Mouse (Mus musculus) hindbrain, embryonic 14.5 days (tissue): ENCODE measurements around the gene Ikzf2. TPM values are rescaled to one million over a fixed set of nuclear protein-coding genes. Genes with fewer than 3 reads are reported as not detected.

Experiments used
- ATAC-seq: fragments of 200-750 bp; cut with Nextera tagmentation; 2 replicates; pipeline ENCODE4 v1.8.0; 2017; ENCODE audit warnings: moderate number of reproducible peaks, mild to moderate bottlenecking, moderate TSS enrichment, moderate library complexity; ENCODE audit not compliant: low FRiP score
- DNase-seq: peaks from one replicate; pipeline ENCODE4 v3.0.0-alpha.2; 2015; ENCODE audit warnings: low spot score
- H3K27ac ChIP-seq: fragments of 300-500 bp; sonication (generic); 2 replicates; pipeline ENCODE4 v1.5.1; 2014; ENCODE audit warnings: mild to moderate bottlenecking, moderate library complexity
- H3K27me3 ChIP-seq: fragments of 300-500 bp; sonication (generic); 2 replicates; pipeline ENCODE4 v1.6.1; 2014; ENCODE audit warnings: mild to moderate bottlenecking, low read length, mixed read lengths; ENCODE audit not compliant: control insufficient read depth, insufficient read depth
- H3K36me3 ChIP-seq: fragments of 300-500 bp; sonication (generic); replicated peaks from 2 replicates; pipeline ENCODE4 v1.6.1; 2014; ENCODE audit not compliant: control insufficient read depth, insufficient read depth
- H3K4me1 ChIP-seq: fragments of 300-500 bp; sonication (generic); replicated peaks from 2 replicates; pipeline ENCODE4 v1.6.1; 2014; ENCODE audit warnings: antibody characterized with exemption, low read length, mixed read lengths; ENCODE audit not compliant: control insufficient read depth, insufficient read depth
- H3K4me2 ChIP-seq: fragments of 300-500 bp; sonication (generic); replicated peaks from 2 replicates; pipeline ENCODE4 v1.6.1; 2014; ENCODE audit warnings: mild to moderate bottlenecking, moderate library complexity
- H3K4me3 ChIP-seq: fragments of 300-500 bp; sonication (generic); replicated peaks from 2 replicates; pipeline ENCODE4 v1.5.1; 2014; ENCODE audit warnings: mild to moderate bottlenecking, low read length
- H3K9ac ChIP-seq: fragments of 300-500 bp; sonication (generic); 2 replicates; pipeline ENCODE4 v1.6.1; 2014
- H3K9me3 ChIP-seq: fragments of 300-500 bp; sonication (generic); 2 replicates; pipeline ENCODE4 v1.6.1; 2016; ENCODE audit warnings: low read length; ENCODE audit not compliant: control insufficient read depth
- whole genome bisulfite sequencing: fragments of 180-500 bp; shearing (Covaris S2); extraction: QIAGEN DNeasy Blood & Tissue Kit; methylation state at CpG from one replicate; pipeline ENCODE4 v1.1.7; 2014; 5-methylcytosine and 5-hydroxymethylcytosine counted together
- polyA plus RNA-seq: library from polyadenylated mRNA; unstranded; fragments of >200 nt; fragmentation: Nextera tagmentation; extraction: Ambion mirVana; gene quantifications from 2 replicates; pipeline ENCODE4 v1.2.1, GENCODE M21; 2014

Gene Ikzf2
- 2.9 and 3.8 TPM in 2 replicates for polyA plus RNA-seq

- H3K27ac ChIP-seq, result peak within 1 kb of the TSS; percentile 82
- under 1% methylated on average over 67 of the region's 105 CpGs for WGBS
- no peaks in the 10 kb centered on the region for H3K9me3 ChIP-seq
- DNase-seq (peak; percentile 86), ATAC-seq (peak; percentile 94)
- no peaks in the 10 kb centered on the region for H3K27me3 ChIP-seq
- peak within 1 kb of the TSS; percentile 87 for H3K4me3 ChIP-seq
- H3K36me3 ChIP-seq, result no peaks in the 10 kb centered on the region
- H3K4me1 ChIP-seq, result peaks cover 11% of the 10 kb centered on the region
- peak within 1 kb of the TSS; percentile 72 for H3K9ac ChIP-seq
- H3K4me2 ChIP-seq, result peak within 1 kb of the TSS; percentile 60
Measured at GRCm38 (mm10) chr1:69687076-69687991, at the start of gene Ikzf2. Ikzf2 (minus strand) TSS chr1:69687245.

- DNase-seq (no peak), ATAC-seq (no peak)
- Histone ChIP-seq H3K27ac (peak overlapping the region; percentile 14; the same call in 1 of the 2 replicates), H3K36me3 (no peaks in the 10 kb centered on the region), H3K4me2 (no peak overlapping the region), H3K4me3 (no peak overlapping the region), H3K9me3 (no peaks in the 10 kb centered on the region), H3K27me3 (no peaks in the 10 kb centered on the region), H3K9ac (no peak overlapping the region), H3K4me1 (peaks cover 10% of the 10 kb centered on the region)
- 44% methylated on average over 1 of the region's 1 CpGs for WGBS
Measured at GRCm38 (mm10) chr1:69729729-69730128, 42.7 kb upstream of the Ikzf2 start.

- Histone ChIP-seq H3K36me3 (no peaks in the 10 kb centered on the region), H3K27me3 (no peaks in the 10 kb centered on the region), H3K27ac (peak overlapping the region; percentile 52; the same call in 1 of the 2 replicates), H3K4me3 (no peak overlapping the region), H3K4me2 (no peak overlapping the region), H3K4me1 (peaks cover 10% of the 10 kb centered on the region), H3K9ac (no peak overlapping the region), H3K9me3 (no peaks in the 10 kb centered on the region)
- 26% methylated on average over 5 of the region's 5 CpGs for WGBS
- peak; percentile 44 for DNase-seq
- ATAC-seq, result no peak; the same call in 1 of the 2 replicates
Measured at GRCm38 (mm10) chr1:69729031-69729679, 42.1 kb upstream of the Ikzf2 start.

- no peak overlapping the region for H3K4me3 ChIP-seq
- no peak for DNase-seq
- no peaks in the 10 kb centered on the region for H3K9me3 ChIP-seq
- H3K9ac ChIP-seq, result no peak overlapping the region
- H3K27ac ChIP-seq, result no peak overlapping the region
- no peaks in the 10 kb centered on the region for H3K36me3 ChIP-seq
- WGBS, result 52% methylated on average over 5 of the region's 5 CpGs
- no peak overlapping the region for H3K4me2 ChIP-seq
- peaks cover 10% of the 10 kb centered on the region for H3K4me1 ChIP-seq
- H3K27me3 ChIP-seq, result no peaks in the 10 kb centered on the region
- no peak for ATAC-seq
Measured at GRCm38 (mm10) chr1:69727968-69728367, 40.9 kb upstream of the Ikzf2 start.

- DNase-seq, result no peak
- no peak for ATAC-seq
- Histone ChIP-seq H3K9me3 (no peaks in the 10 kb centered on the region), H3K9ac (no peak overlapping the region), H3K27me3 (no peaks in the 10 kb centered on the region), H3K4me2 (no peak overlapping the region), H3K4me3 (no peak overlapping the region), H3K4me1 (no peaks in the 10 kb centered on the region), H3K36me3 (no peaks in the 10 kb centered on the region), H3K27ac (no peak overlapping the region)
- 88% methylated on average over 3 of the region's 3 CpGs for WGBS
Measured at GRCm38 (mm10) chr1:69717107-69717506, 30.1 kb upstream of the Ikzf2 start.

GRCm38 (mm10) chr1:69708571-69708970 is 21.5 kb upstream of the Ikzf2 start:
- no peak for ATAC-seq
- Histone ChIP-seq H3K27ac (no peak overlapping the region), H3K4me3 (no peak overlapping the region), H3K36me3 (no peaks in the 10 kb centered on the region), H3K4me2 (no peak overlapping the region), H3K9me3 (no peaks in the 10 kb centered on the region), H3K27me3 (no peaks in the 10 kb centered on the region), H3K4me1 (no peaks in the 10 kb centered on the region), H3K9ac (no peak overlapping the region)
- DNase-seq, result no peak
- 74% methylated on average over 1 of the region's 1 CpGs for WGBS

GRCm38 (mm10) chr1:69703506-69704156 is 16.6 kb upstream of the Ikzf2 start:
- no peak overlapping the region for H3K4me3 ChIP-seq
- no peaks in the 10 kb centered on the region for H3K27me3 ChIP-seq
- no peak for DNase-seq
- H3K36me3 ChIP-seq, result no peaks in the 10 kb centered on the region
- WGBS, result over 99% methylated on average over 3 of the region's 3 CpGs
- H3K9me3 ChIP-seq, result no peaks in the 10 kb centered on the region
- ATAC-seq, result no peak
- no peaks in the 10 kb centered on the region for H3K4me1 ChIP-seq
- H3K9ac ChIP-seq, result no peak overlapping the region
- no peak overlapping the region for H3K27ac ChIP-seq
- H3K4me2 ChIP-seq, result no peak overlapping the region

GRCm38 (mm10) chr1:69691946-69692345 is 4.9 kb upstream of the Ikzf2 start:
- no peak overlapping the region for H3K4me2 ChIP-seq
- H3K36me3 ChIP-seq, result no peaks in the 10 kb centered on the region
- H3K27ac ChIP-seq, result no peak overlapping the region
- no peak for DNase-seq
- no peak overlapping the region for H3K4me3 ChIP-seq
- 81% methylated on average over 6 of the region's 6 CpGs for WGBS
- no peak for ATAC-seq
- H3K4me1 ChIP-seq, result no peaks in the 10 kb centered on the region; the same call in 1 of the 2 replicates
- H3K9ac ChIP-seq, result no peak overlapping the region
- no peaks in the 10 kb centered on the region for H3K27me3 ChIP-seq
- no peaks in the 10 kb centered on the region for H3K9me3 ChIP-seq

GRCm38 (mm10) chr1:69688961-69689360 is 1.9 kb upstream of the Ikzf2 start:
- Histone ChIP-seq H3K9me3 (no peaks in the 10 kb centered on the region), H3K4me2 (peak overlapping the region; percentile 30), H3K4me3 (no peak overlapping the region), H3K4me1 (peaks cover 11% of the 10 kb centered on the region), H3K27me3 (no peaks in the 10 kb centered on the region), H3K9ac (no peak overlapping the region), H3K36me3 (no peaks in the 10 kb centered on the region), H3K27ac (no peak overlapping the region)
- under 1% methylated on average over 5 of the region's 5 CpGs for WGBS
- DNase-seq (peak; percentile 65), ATAC-seq (no peak)
